Mouse (Mus musculus): ENCODE measurements at regions not wholly inside any gene's neighbourhood (a gene's known extent, or its start where the extent isn't known, plus 50 kb on each side); places are given as distances from the start of the nearest gene placed in this dataset.

DNA sequence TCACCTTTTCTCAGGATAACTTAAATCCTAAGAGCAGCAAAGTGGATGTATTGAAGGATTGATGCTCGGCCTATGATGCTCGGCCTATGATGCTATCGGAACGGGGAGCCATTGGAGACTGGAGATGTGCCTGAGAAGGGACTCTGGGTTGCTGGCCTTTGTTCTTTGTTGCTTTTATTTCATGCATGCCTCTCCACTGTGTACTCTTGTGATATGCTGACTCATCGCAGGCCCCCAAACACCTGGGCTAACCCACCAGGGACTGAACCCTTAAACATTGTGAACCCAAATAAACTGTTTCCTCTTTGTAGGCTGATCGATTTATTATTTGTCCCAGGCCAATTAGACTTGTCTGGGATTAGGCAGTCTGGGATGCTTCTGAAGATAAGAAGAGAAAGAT is 61.9 kb downstream of the Pdcl3 start:
- H3K9ac ChIP-seq (ENCODE audit: low read depth, low read length), result no peak overlapping the region
- H3K4me2 ChIP-seq (ENCODE audit: low read depth, low read length), result no peak overlapping the region
- 95% methylated on average over 6 of the region's 6 CpGs for WGBS
- H3K9me3 ChIP-seq (ENCODE audit: control insufficient read depth, low read length), result no peaks in the 10 kb centered on the region
- no peaks in the 10 kb centered on the region for H3K4me1 ChIP-seq (ENCODE audit: control insufficient read depth, insufficient read depth, low read length)
- H3K27me3 ChIP-seq (replicated peaks; ENCODE audit: control insufficient read depth, insufficient read depth, low read length), result no peaks in the 10 kb centered on the region
- no peak overlapping the region for H3K4me3 ChIP-seq (ENCODE audit: low read length)
- H3K36me3 ChIP-seq (ENCODE audit: control insufficient read depth, insufficient read depth, low read length), result no peaks in the 10 kb centered on the region
- ATAC-seq, result no peak
- no peak overlapping the region for H3K27ac ChIP-seq (ENCODE audit: low read length)

DNA sequence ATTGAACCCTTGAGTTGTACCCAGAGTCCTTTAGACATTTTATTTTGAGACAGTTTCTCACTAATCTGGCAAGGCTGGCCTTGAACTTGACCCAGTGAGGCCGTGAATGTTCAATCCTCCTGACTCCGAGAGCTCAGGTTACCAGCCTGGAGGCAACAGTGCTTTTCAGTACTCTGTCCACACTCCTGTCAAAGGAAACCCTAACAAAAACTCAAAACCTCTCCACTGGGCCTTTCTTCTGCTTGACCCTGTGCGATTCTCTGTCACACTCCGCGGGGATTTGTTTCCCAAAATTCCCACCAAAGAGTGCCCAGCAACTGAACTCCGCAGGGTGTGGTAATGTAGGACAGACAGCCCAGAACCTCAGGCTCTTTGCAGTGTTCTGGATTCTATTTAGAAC is 71.9 kb downstream of the Pdcl3 start:
- Histone ChIP-seq H3K9me3 (ENCODE audit: control insufficient read depth, low read length) (no peaks in the 10 kb centered on the region), H3K9ac (ENCODE audit: low read depth, low read length) (no peak overlapping the region), H3K27me3 (replicated peaks; ENCODE audit: control insufficient read depth, insufficient read depth, low read length) (no peaks in the 10 kb centered on the region), H3K4me3 (ENCODE audit: low read length) (no peak overlapping the region), H3K36me3 (ENCODE audit: control insufficient read depth, insufficient read depth, low read length) (no peaks in the 10 kb centered on the region), H3K4me1 (ENCODE audit: control insufficient read depth, insufficient read depth, low read length) (no peaks in the 10 kb centered on the region), H3K4me2 (ENCODE audit: low read depth, low read length) (no peak overlapping the region), H3K27ac (ENCODE audit: low read length) (no peak overlapping the region)
- 79% methylated on average over 6 of the region's 6 CpGs for WGBS
- ATAC-seq, result no peak

GRCm38 (mm10) chr1:39062509-39062908 is 77.1 kb downstream of the Pdcl3 start:
- Histone ChIP-seq H3K9me3 (ENCODE audit: control insufficient read depth, low read length) (no peaks in the 10 kb centered on the region), H3K4me2 (ENCODE audit: low read depth, low read length) (no peak overlapping the region), H3K27me3 (replicated peaks; ENCODE audit: control insufficient read depth, insufficient read depth, low read length) (no peaks in the 10 kb centered on the region), H3K27ac (ENCODE audit: low read length) (no peak overlapping the region), H3K36me3 (ENCODE audit: control insufficient read depth, insufficient read depth, low read length) (no peaks in the 10 kb centered on the region), H3K9ac (ENCODE audit: low read depth, low read length) (no peak overlapping the region), H3K4me3 (ENCODE audit: low read length) (no peak overlapping the region), H3K4me1 (ENCODE audit: control insufficient read depth, insufficient read depth, low read length) (no peaks in the 10 kb centered on the region)
- no peak for ATAC-seq
- 88% methylated on average over 6 of the region's 6 CpGs for WGBS

GRCm38 (mm10) chr1:39063666-39064385 is 78.4 kb downstream of the Pdcl3 start:
- Histone ChIP-seq H3K36me3 (ENCODE audit: control insufficient read depth, insufficient read depth, low read length) (no peaks in the 10 kb centered on the region), H3K27me3 (replicated peaks; ENCODE audit: control insufficient read depth, insufficient read depth, low read length) (no peaks in the 10 kb centered on the region), H3K9me3 (ENCODE audit: control insufficient read depth, low read length) (no peaks in the 10 kb centered on the region), H3K9ac (ENCODE audit: low read depth, low read length) (no peak overlapping the region), H3K27ac (ENCODE audit: low read length) (no peak overlapping the region), H3K4me3 (ENCODE audit: low read length) (no peak overlapping the region), H3K4me1 (ENCODE audit: control insufficient read depth, insufficient read depth, low read length) (no peaks in the 10 kb centered on the region), H3K4me2 (ENCODE audit: low read depth, low read length) (no peak overlapping the region)
- no peak for ATAC-seq
- 67% methylated on average over 13 of the region's 13 CpGs for WGBS

GRCm38 (mm10) chr1:39064781-39065180 is 79.4 kb downstream of the Pdcl3 start:
- Histone ChIP-seq H3K4me1 (ENCODE audit: control insufficient read depth, insufficient read depth, low read length) (0 out of 2 replicates have a peak, but pooled peaks cover 5% of the 10 kb centered on the region), H3K4me3 (ENCODE audit: low read length) (no peak overlapping the region), H3K9ac (ENCODE audit: low read depth, low read length) (no peak overlapping the region), H3K4me2 (ENCODE audit: low read depth, low read length) (no peak overlapping the region), H3K27me3 (replicated peaks; ENCODE audit: control insufficient read depth, insufficient read depth, low read length) (no peaks in the 10 kb centered on the region), H3K36me3 (ENCODE audit: control insufficient read depth, insufficient read depth, low read length) (no peaks in the 10 kb centered on the region), H3K9me3 (ENCODE audit: control insufficient read depth, low read length) (no peaks in the 10 kb centered on the region), H3K27ac (ENCODE audit: low read length) (no peak overlapping the region)
- no peak for ATAC-seq
- 77% methylated on average over 3 of the region's 3 CpGs for WGBS

DNA sequence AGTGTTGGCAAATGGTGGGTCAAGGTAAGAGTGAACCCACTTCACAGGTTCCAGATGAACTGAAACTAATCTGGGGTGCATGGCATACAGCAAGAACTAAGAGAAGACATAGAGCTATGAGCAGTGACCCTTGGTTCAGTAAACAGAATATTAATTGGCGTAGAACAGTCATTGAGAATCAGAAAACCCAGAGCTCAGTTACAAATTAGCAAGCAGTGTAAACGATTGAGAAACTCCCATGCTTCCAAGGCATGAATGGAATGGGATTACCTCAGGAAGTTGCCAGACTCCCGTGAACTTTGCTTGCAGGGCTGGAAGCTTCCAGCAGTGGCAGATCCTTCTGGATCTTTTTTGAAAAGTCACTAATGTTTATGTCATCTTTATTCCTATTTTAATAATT is 82.5 kb downstream of the Pdcl3 start:
- peak; percentile 59 for ATAC-seq
- no peaks in the 10 kb centered on the region for H3K36me3 ChIP-seq (ENCODE audit: control insufficient read depth, insufficient read depth, low read length)
- 28% methylated on average over 3 of the region's 3 CpGs for WGBS
- H3K27ac ChIP-seq (ENCODE audit: low read length), result no peak overlapping the region
- no peaks in the 10 kb centered on the region for H3K9me3 ChIP-seq (ENCODE audit: control insufficient read depth, low read length)
- no peaks in the 10 kb centered on the region for H3K27me3 ChIP-seq (replicated peaks; ENCODE audit: control insufficient read depth, insufficient read depth, low read length)
- no peak overlapping the region for H3K9ac ChIP-seq (ENCODE audit: low read depth, low read length)
- H3K4me3 ChIP-seq (ENCODE audit: low read length), result no peak overlapping the region
- H3K4me2 ChIP-seq (ENCODE audit: low read depth, low read length), result no peak overlapping the region
- H3K4me1 ChIP-seq (ENCODE audit: control insufficient read depth, insufficient read depth, low read length), result 0 out of 2 replicates have a peak, but pooled peaks cover 6% of the 10 kb centered on the region

- Histone ChIP-seq H3K9ac (ENCODE audit: low read depth, low read length) (no peak overlapping the region), H3K36me3 (ENCODE audit: control insufficient read depth, insufficient read depth, low read length) (no peaks in the 10 kb centered on the region), H3K4me1 (ENCODE audit: control insufficient read depth, insufficient read depth, low read length) (0 out of 2 replicates have a peak, but pooled peaks cover 6% of the 10 kb centered on the region), H3K27ac (ENCODE audit: low read length) (no peak overlapping the region), H3K4me2 (ENCODE audit: low read depth, low read length) (no peak overlapping the region), H3K27me3 (replicated peaks; ENCODE audit: control insufficient read depth, insufficient read depth, low read length) (no peaks in the 10 kb centered on the region), H3K9me3 (ENCODE audit: control insufficient read depth, low read length) (no peaks in the 10 kb centered on the region), H3K4me3 (ENCODE audit: low read length) (no peak overlapping the region)
- ATAC-seq, result no peak
- WGBS, result 42% methylated on average over 11 of the region's 11 CpGs
These were observed 83.8 kb downstream of the Pdcl3 start for GRCm38 (mm10) chr1:39069086-39069655.

DNA sequence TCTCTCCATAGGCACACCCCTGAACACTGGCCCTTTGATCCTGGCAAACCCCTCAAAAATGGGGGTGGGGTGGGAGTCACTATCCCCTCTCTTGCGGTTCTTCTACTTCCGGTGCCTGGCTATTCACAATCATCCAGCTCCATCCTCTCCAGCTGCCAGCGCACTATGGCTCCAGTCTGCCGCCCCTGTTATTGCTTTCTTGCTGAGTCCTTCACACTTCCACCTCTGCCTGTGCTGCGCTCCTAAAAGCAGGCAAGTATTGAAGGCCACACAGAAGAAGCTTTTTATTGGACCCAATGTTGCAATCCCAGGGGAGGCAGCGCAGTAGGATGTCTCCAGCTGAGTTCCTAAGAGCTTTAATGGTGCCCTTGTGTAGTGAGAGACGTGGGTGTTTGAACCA is 84.3 kb downstream of the Pdcl3 start:
- WGBS, result 58% methylated on average over 7 of the region's 7 CpGs
- Histone ChIP-seq H3K9me3 (ENCODE audit: control insufficient read depth, low read length) (no peaks in the 10 kb centered on the region), H3K4me2 (ENCODE audit: low read depth, low read length) (no peak overlapping the region), H3K4me3 (ENCODE audit: low read length) (no peak overlapping the region), H3K4me1 (ENCODE audit: control insufficient read depth, insufficient read depth, low read length) (0 out of 2 replicates have a peak, but pooled peaks cover 6% of the 10 kb centered on the region), H3K27me3 (replicated peaks; ENCODE audit: control insufficient read depth, insufficient read depth, low read length) (no peaks in the 10 kb centered on the region), H3K27ac (ENCODE audit: low read length) (no peak overlapping the region), H3K9ac (ENCODE audit: low read depth, low read length) (no peak overlapping the region), H3K36me3 (ENCODE audit: control insufficient read depth, insufficient read depth, low read length) (no peaks in the 10 kb centered on the region)
- ATAC-seq, result peak; percentile 18; the same call in 1 of the 2 replicates

DNA sequence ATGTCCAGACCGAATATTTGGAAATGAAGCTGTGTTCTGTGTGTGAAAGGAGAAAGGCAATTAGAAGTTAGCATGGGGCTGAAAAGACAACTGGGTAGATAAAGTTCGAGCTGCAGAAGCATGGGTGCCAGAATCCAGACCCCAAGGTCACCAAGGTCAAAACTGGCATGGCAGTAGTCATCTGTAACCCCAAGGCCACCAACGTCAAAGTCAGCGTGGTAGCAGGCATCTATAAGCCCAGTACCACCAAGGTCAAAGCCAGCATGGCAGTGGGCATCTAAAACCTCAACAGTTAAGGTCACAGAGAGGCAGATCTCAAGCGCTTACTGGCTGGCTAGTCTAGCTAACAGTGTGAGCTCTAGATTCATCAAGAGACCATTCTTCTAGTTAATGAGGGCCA is 90.6 kb downstream of the Pdcl3 start:
- no peaks in the 10 kb centered on the region for H3K4me1 ChIP-seq (ENCODE audit: control insufficient read depth, insufficient read depth, low read length)
- H3K9me3 ChIP-seq (ENCODE audit: control insufficient read depth, low read length), result no peaks in the 10 kb centered on the region
- H3K4me3 ChIP-seq (ENCODE audit: low read length), result no peak overlapping the region
- no peaks in the 10 kb centered on the region for H3K36me3 ChIP-seq (ENCODE audit: control insufficient read depth, insufficient read depth, low read length)
- H3K27me3 ChIP-seq (replicated peaks; ENCODE audit: control insufficient read depth, insufficient read depth, low read length), result no peaks in the 10 kb centered on the region
- ATAC-seq, result no peak
- no peak overlapping the region for H3K27ac ChIP-seq (ENCODE audit: low read length)
- no peak overlapping the region for H3K4me2 ChIP-seq (ENCODE audit: low read depth, low read length)
- no peak overlapping the region for H3K9ac ChIP-seq (ENCODE audit: low read depth, low read length)
- 80% methylated on average over 5 of the region's 5 CpGs for WGBS

Data from intestine, embryonic 16.5 days (tissue).